Mouse (Mus musculus): ENCODE results near the gene 4930503B20Rik. TPM values are rescaled to one million over a fixed set of nuclear protein-coding genes. Genes with fewer than 3 reads are reported as not detected.

The 4930503B20Rik gene
- total RNA-seq, 2 experiments from 2014 or later: not detected

DNA sequence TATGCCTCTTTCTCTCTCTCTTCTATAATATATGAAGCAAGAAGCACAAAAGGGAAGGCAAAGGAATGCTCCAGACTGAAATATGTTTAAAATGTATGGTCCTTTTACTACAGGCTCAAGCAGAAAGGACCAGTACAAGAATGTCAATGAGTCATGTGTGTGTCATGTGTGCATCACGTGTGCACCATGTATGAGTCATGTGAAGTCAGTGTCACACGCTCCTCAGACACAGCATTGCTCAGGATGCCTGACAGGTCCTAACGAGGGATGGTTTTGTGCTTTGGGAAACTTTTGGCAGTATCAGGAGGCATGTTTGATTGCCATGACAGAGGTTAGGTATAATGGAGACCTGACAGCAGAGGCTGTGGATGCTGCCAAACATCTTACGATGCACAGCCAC is 25.1 kb upstream of the 4930503B20Rik start:
- H3K4me3 ChIP-seq: no peak overlapping the region
- DNase-seq (ENCODE audit: extremely low spot score in 1 of 2, low spot score in 2 of 2): no peak
- no peak overlapping the region for H3K27ac ChIP-seq
- intact Hi-C loops (cut with DNase I): no loop called here
- no peak for TF ChIP-seq CTCF (IDR thresholded peaks at IDR 0.05)

DNA sequence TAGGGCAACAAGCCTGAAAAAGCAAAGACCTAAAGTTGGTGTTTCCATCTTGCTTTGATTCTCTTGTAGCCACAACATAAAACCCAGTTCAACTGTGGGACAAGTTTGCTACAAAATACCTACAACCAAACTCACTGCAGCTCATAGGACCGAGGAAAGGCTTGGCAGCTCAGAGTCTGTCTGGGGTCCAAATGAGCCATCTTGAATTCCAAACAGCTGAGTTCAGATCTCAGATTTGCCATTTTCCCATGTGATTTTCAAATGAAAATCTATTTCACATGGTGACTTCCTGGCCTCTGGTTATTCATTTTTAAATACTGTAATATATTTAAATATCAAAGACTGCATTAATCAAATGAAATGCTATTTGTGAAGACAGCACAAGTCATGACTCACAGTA is 24.0 kb upstream of the 4930503B20Rik start:
- intact Hi-C loops (cut with DNase I): no loop called here
- no peak for DNase-seq (ENCODE audit: extremely low spot score in 1 of 2, low spot score in 2 of 2)
- Histone ChIP-seq H3K27ac (no peak overlapping the region), H3K4me3 (no peak overlapping the region)
- TF ChIP-seq CTCF (IDR thresholded peaks at IDR 0.05): no peak

DNA sequence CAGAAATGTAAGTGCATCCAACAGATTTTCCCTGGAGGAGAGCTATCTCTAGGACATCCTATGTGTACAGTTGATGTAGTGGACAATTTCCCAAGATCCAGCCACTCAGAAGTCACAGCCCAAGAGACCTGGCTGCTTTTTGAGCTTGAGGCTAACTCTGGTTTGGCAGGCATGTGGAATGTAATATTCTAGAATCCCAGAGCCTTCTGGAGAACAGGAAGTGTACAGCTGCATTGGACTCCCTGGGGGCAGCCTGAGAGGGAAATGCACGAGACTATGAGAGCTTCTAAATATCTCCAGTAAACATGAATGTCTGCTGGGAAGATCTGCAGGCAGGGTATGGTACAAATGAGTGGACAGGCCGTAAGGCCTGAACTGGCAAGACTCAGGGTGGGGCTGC is 20.0 kb upstream of the 4930503B20Rik start:
- H3K4me3 ChIP-seq: no peak overlapping the region
- intact Hi-C loops (cut with DNase I): no loop called here
- no peak overlapping the region for H3K27ac ChIP-seq
- TF ChIP-seq CTCF (IDR thresholded peaks at IDR 0.05): no peak
- DNase-seq (ENCODE audit: extremely low spot score in 1 of 2, low spot score in 2 of 2): no peak

DNA sequence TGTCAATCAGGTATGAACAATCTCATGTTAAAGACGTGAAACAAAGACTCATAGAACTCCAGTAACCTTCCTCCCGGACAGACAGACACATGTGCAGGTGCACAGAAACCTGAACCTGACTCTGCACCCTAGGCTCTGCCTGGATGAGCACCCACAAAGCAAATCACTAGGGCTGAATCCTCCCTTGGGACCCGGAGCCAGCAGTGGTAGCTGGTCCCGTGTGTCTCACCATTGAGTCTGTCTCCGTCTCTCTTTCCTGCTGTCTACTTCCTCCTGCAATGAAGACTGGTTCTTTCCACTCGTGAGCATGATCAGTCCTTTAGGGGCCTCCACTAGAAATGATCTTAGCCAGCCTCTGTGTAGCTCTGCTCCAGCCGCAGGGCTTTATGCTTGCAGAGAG is 10.8 kb upstream of the 4930503B20Rik start:
- DNase-seq (ENCODE audit: extremely low spot score in 1 of 2, low spot score in 2 of 2): no peak
- TF ChIP-seq CTCF (IDR thresholded peaks at IDR 0.05): no peak
- intact Hi-C loops (cut with DNase I): no loop called here
- H3K4me3 ChIP-seq: no peak overlapping the region
- H3K27ac ChIP-seq: no peak overlapping the region

DNA sequence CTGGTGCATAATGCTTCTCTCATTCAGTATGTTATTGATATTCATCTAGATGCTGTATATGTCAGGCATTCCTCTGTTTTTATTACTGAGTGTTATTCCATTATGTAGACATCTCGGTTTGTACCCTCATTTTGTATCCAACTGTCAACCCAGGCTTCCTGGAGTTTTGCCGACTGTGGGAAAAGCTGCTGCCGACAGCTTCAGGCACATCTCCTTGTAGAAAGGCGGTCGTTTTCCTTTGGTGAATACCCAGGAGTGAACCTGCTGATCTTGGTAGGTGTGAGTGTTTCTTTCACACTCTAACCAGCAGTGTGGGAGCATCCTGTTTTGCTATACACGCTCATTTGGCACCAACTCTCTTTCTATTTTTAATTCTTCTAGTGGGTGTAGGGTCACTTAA is 9.9 kb upstream of the 4930503B20Rik start:
- no peak overlapping the region for H3K27ac ChIP-seq
- intact Hi-C loops (cut with DNase I): no loop called here
- DNase-seq (ENCODE audit: extremely low spot score in 1 of 2, low spot score in 2 of 2): no peak
- no peak for TF ChIP-seq CTCF (IDR thresholded peaks at IDR 0.05)
- no peak overlapping the region for H3K4me3 ChIP-seq

DNA sequence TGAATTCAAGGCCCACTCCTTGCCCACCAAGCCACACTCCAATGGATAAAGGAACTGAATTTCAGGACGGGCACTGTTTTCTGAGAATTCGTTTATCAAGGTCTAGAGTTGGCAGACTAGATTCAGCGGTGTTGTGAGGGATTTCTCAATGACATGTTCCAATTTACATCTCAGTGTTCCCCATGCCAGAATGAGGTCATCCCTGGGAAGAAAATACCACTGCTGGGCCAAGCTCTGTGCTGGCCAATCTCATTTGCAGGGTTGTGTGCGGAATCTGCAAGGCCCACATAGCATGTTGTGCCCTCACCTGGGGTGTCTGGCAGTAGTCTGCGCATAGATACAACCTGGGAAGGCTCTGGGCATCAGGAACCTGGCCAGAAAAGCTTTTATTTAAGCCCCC is 8.2 kb upstream of the 4930503B20Rik start:
- TF ChIP-seq CTCF (IDR thresholded peaks at IDR 0.05): no peak
- intact Hi-C loops (cut with DNase I): no loop called here
- Histone ChIP-seq H3K27ac (no peak overlapping the region), H3K4me3 (no peak overlapping the region)
- no peak for DNase-seq (ENCODE audit: extremely low spot score in 1 of 2, low spot score in 2 of 2)

DNA sequence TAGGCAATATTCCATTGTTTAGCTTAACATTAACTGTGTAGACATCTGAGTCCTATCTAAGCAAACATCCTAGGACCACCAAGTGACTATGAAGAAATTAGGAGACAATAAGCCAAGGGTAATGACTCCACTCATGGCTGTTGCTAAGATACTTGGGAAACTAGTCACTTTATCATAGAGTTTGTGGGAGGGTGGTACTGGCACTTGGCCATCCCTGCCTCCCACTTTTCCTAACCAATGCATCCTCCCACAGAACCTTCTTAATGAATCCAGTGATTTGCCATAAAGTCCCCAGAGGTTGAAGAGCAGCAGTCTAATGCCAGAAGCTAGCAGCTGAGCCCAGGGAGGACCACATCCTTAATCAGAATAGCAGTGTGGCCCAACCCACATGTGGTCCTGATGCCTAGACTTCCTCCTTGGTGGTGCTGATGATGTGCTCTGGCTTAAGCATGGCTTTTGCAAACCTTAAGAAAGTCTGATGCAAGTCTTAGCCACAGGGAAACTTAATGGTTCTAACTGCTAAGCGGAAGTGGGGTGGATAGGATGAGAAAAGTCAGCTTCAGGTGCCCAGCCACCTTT is 7.0 kb upstream of the 4930503B20Rik start:
- Histone ChIP-seq H3K4me3 (no peak overlapping the region), H3K27ac (no peak overlapping the region)
- no peak for DNase-seq (ENCODE audit: extremely low spot score in 1 of 2, low spot score in 2 of 2)
- no peak for TF ChIP-seq CTCF (IDR thresholded peaks at IDR 0.05)
- intact Hi-C loops (cut with DNase I): no loop called here

DNA sequence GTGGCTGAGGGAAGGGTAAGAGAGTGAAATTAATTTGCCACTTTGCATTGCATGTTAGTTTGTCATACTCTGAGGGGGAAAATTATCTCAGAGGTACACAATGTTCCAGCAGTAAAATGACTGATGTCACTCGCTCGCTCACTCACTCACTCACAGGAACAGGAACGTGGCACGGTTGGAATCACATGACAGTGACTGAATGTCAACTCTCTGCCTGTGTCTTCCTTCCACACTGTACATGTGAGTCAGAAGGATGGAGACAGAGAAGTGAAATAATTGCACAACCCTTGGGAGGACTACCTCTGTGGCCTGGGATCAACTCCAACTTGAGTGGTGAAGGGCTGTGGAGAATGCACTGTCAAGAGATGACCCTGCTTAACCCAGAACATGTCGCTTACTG is 6.3 kb upstream of the 4930503B20Rik start:
- no peak for TF ChIP-seq CTCF (IDR thresholded peaks at IDR 0.05)
- intact Hi-C loops (cut with DNase I): no loop called here
- no peak for DNase-seq (ENCODE audit: extremely low spot score in 1 of 2, low spot score in 2 of 2)
- H3K4me3 ChIP-seq: no peak overlapping the region
- no peak overlapping the region for H3K27ac ChIP-seq

DNA sequence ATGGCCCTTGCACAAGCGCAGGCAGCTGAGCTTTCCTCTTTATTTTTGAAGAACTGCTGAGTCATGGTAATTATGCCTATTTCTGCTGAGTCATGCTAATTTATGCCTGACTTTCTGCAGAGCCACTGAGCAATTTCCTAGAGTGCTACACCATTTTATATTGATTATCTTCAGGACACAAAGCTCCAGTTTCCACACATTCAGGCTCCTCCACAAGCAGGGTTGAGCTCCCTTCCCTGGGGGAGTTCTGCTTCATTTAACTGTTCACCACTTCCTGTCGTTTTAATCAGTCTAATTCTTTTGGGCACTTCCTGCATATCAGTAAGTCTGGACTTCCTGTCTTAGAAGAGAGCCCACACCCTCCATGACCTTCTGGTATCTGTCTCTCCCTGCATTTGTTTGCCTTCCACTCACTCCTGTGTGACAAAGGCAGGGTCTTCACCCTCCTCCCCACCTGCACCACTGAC is 4.0 kb upstream of the 4930503B20Rik start:
- Histone ChIP-seq H3K27ac (no peak overlapping the region), H3K4me3 (no peak overlapping the region)
- no peak for TF ChIP-seq CTCF (IDR thresholded peaks at IDR 0.05)
- intact Hi-C loops (cut with DNase I): no loop called here
- DNase-seq (ENCODE audit: extremely low spot score in 1 of 2, low spot score in 2 of 2): no peak

DNA sequence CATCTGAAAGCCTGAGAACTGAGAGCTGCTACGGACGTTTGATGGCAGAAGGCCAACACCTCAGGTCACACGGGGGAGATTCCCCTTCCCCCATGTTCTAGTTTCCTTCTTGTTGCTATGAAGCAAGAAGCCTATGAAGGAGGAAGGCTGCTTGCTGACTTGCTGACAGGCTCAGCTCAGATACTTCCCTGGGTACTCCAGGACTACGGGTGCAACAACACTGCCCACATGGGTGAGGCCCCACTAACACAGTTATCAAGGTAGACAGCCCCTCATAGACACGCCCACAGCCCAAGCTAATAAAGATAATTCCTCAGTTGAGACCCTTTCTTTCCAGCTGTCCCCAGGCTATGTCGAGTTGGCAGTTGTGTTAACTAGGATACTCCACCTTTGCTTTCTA is 2.6 kb upstream of the 4930503B20Rik start:
- no peak for TF ChIP-seq CTCF (IDR thresholded peaks at IDR 0.05)
- H3K27ac ChIP-seq: no peak overlapping the region
- intact Hi-C loops (cut with DNase I): no loop called here
- no peak for DNase-seq (ENCODE audit: extremely low spot score in 1 of 2, low spot score in 2 of 2)
- H3K4me3 ChIP-seq: no peak overlapping the region

DNA sequence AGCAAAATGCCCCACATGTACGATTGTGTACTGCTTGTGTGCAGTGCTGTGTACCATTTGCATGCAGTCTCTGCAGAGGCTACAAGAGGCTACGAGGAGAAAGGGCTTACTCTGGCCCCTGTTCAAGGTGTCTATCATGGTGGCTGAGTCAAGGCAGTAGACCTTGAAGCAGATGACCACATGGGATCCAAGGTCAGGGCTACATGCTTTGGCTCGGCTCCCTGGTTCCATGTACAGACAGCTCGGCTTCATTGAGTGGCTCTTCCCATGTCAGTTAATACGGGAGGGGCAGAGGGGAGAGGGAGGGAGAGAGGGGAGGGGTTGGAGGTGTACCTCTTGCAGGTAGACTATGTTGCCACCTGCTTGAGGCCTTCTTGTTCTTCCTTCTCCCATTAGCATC is 1.3 kb upstream of the 4930503B20Rik start:
- intact Hi-C loops (cut with DNase I): no loop called here
- H3K4me3 ChIP-seq: no peak overlapping the region
- TF ChIP-seq CTCF (IDR thresholded peaks at IDR 0.05): no peak
- no peak overlapping the region for H3K27ac ChIP-seq
- no peak for DNase-seq (ENCODE audit: extremely low spot score in 1 of 2, low spot score in 2 of 2)

DNA sequence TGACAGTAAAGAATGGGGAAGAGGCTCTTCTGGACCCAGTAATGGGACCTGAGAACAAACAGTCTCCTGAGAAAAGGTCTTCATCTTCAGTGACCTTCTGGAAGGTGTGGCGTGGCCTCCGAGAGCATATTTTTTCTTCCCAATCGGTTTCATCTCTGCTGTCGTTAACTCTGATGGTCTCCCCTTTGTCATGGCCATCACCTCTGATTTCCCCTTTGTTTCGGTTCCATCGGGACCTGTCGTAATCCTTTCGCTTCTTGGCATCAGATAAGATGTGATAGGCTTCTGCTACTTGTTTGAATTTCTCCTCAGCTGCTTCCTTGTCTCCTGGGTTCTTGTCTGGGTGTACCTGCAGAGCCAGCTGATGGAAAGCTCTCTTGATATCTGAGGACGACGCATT is 401 bp downstream of the 4930503B20Rik start:
- H3K27ac ChIP-seq: no peak overlapping the region
- H3K4me3 ChIP-seq: no peak overlapping the region
- DNase-seq (ENCODE audit: extremely low spot score in 1 of 2, low spot score in 2 of 2): no peak
- no peak for TF ChIP-seq CTCF (IDR thresholded peaks at IDR 0.05)
- intact Hi-C loops (cut with DNase I): no loop called here

DNA sequence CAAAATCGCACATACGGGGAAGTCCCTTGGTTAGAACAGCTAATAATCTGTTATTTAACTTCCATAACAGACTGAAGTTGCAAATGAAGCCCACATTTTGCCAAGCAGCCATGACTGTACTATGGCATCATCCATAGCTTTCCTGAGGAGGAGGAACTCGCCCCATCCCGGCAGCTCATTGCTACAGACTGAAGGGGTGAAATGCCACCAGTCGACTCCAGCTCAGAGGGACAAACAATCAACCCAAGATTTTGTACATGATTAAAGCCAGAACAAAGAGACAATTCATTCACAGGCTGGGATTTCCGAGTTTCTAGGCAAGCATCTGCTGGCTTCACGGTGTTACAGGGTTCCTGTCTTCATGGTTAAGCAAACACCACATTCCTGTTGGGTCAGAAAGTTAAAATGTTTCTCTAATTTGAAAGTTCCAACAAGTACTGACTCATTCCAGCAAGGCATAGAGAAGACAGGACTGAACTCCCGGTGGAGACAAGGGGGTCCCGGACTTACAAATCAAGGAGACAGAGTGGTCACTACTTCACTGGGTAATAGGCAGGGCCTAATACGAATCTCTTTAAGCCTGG is 1.7 kb downstream of the 4930503B20Rik start:
- intact Hi-C loops (cut with DNase I): no loop called here
- Histone ChIP-seq H3K27ac (no peak overlapping the region), H3K4me3 (no peak overlapping the region)
- DNase-seq (ENCODE audit: extremely low spot score in 1 of 2, low spot score in 2 of 2): no peak
- no peak for TF ChIP-seq CTCF (IDR thresholded peaks at IDR 0.05)

Data from left cerebral cortex, adult 2 months (tissue).